Mouse (Mus musculus): ENCODE measurements at regions not wholly inside any gene's neighbourhood (a gene's known extent, or its start where the extent isn't known, plus 50 kb on each side); places are given as distances from the start of the nearest gene placed in this dataset.
"Not testable (repeated sequence)": the region's sequence is repeated elsewhere in the genome, so short reads cannot be mapped to it uniquely, and the experiment has no call there.

- no peak for DNase-seq
Observed at GRCm38 (mm10) chr9:115806018-115806702, 103.1 kb upstream of the Gadl1 start.

GRCm38 (mm10) chr9:115840186-115840585, 69.1 kb upstream of the Gadl1 start:
- no peak for DNase-seq

- DNase-seq = no peak
Observed at GRCm38 (mm10) chr9:115840791-115841190, 68.5 kb upstream of the Gadl1 start.

GRCm38 (mm10) chr9:115841684-115842083, 67.6 kb upstream of the Gadl1 start:
- DNase-seq = no peak

- DNase-seq = no peak
Observed at GRCm38 (mm10) chr9:115844340-115844739, 64.9 kb upstream of the Gadl1 start.

GRCm38 (mm10) chr9:115845091-115845490, 64.2 kb upstream of the Gadl1 start:
- no peak for DNase-seq

- no peak for DNase-seq
Observed at GRCm38 (mm10) chr9:115847289-115848074, 61.8 kb upstream of the Gadl1 start.

- not testable (repeated sequence) for DNase-seq
Observed at GRCm38 (mm10) chr9:115853210-115853842, 55.9 kb upstream of the Gadl1 start.

GRCm38 (mm10) chr9:115857301-115857700, 52.0 kb upstream of the Gadl1 start:
- DNase-seq = no peak

- DNase-seq = no peak
Observed at GRCm38 (mm10) chr9:115858848-115859247, 50.4 kb upstream of the Gadl1 start.
